8 mouse cellular contexts compared by ENCODE assay signal in genomic region chr10:23076691-23077385, GRCm38 (mm10).
DNase-seq lines count a peak whose midpoint lies in the region; ATAC-seq and TF ChIP-seq lines count a peak whose summit lies in the region.

No protein-coding gene starts in this region.

- H3K27ac ChIP-seq in hindbrain, embryonic 15.5 days (replicated peaks): no peak overlapping the region
- peak overlapping the region; percentile 69 for H3K27ac ChIP-seq in stomach, embryonic 14.5 days (ENCODE audit: low read length)
- no peak overlapping the region for H3K27ac ChIP-seq in thymus, adult 2 months (ENCODE audit: control insufficient read depth, insufficient read depth, low read length)

- H3K4me2 ChIP-seq in hindbrain, embryonic 15.5 days: peak overlapping the region; percentile 20; the same call in 1 of the 2 replicates
- peak overlapping the region; percentile 29; the same call in 1 of the 2 replicates for H3K4me2 ChIP-seq in stomach, embryonic 14.5 days (replicated peaks; ENCODE audit: low read depth, low read length)

- TF ChIP-seq CTCF in thymus, adult 2 months (IDR thresholded peaks at IDR 0.05; ENCODE audit: borderline replicate concordance, control insufficient read depth, extremely low read depth, insufficient read depth, low read length, poor library complexity): no peak

- DNase-seq in gastrocnemius, postnatal 14 days: peak; percentile 30
- no peak for DNase-seq in gastrocnemius, postnatal 10 days
- DNase-seq in lung, adult 18-20 months: peak; percentile 17 to 29
- no peak for DNase-seq in thymus, adult 2 months
- DNase-seq in layer of hippocampus, adult 9-11 months: no peak

- H3K27me3 ChIP-seq in hindbrain, embryonic 15.5 days: no peaks in the 10 kb centered on the region
- no peaks in the 10 kb centered on the region for H3K27me3 ChIP-seq in stomach, embryonic 14.5 days (ENCODE audit: control insufficient read depth, insufficient read depth, low read length)
- no peaks in the 10 kb centered on the region for H3K27me3 ChIP-seq in thymus, adult 2 months (ENCODE audit: control insufficient read depth, insufficient read depth, low read length)

- no peak overlapping the region for H3K9ac ChIP-seq in hindbrain, embryonic 15.5 days
- H3K9ac ChIP-seq in stomach, embryonic 14.5 days (replicated peaks; ENCODE audit: low read depth, low read length): no peak overlapping the region

- 0 out of 2 replicates have a peak, but pooled peaks have one; percentile 36 for ATAC-seq in common myeloid progenitor, adult 5-6 weeks (replicated peaks; ENCODE audit: low read depth, poor library complexity, severe bottlenecking)
- ATAC-seq in hindbrain, embryonic 15.5 days (ENCODE audit: low FRiP score, low read depth): no peak
- no peak for ATAC-seq in stomach, embryonic 14.5 days (ENCODE audit: insufficient number of reproducible peaks, insufficient read depth, low FRiP score, low read depth)

- H3K4me1 ChIP-seq in hindbrain, embryonic 15.5 days (replicated peaks): no peaks in the 10 kb centered on the region
- H3K4me1 ChIP-seq in stomach, embryonic 14.5 days (ENCODE audit: control insufficient read depth, insufficient read depth, low read length): peaks cover 5% of the 10 kb centered on the region; the same call in 1 of the 2 replicates
- H3K4me1 ChIP-seq in thymus, adult 2 months (replicated peaks; ENCODE audit: control insufficient read depth, insufficient read depth, low read length): no peaks in the 10 kb centered on the region

- no peak for TF ChIP-seq POLR2A in thymus, adult 2 months (IDR thresholded peaks at IDR 0.05; ENCODE audit: control insufficient read depth, extremely low read depth, insufficient read depth, low read length, poor library complexity)

- no peaks in the 10 kb centered on the region for H3K36me3 ChIP-seq in hindbrain, embryonic 15.5 days
- H3K36me3 ChIP-seq in stomach, embryonic 14.5 days (ENCODE audit: control insufficient read depth, insufficient read depth, low read length): no peaks in the 10 kb centered on the region
- no peaks in the 10 kb centered on the region for H3K36me3 ChIP-seq in thymus, adult 2 months (ENCODE audit: control insufficient read depth, insufficient read depth, low read length)

- 58% methylated on average over 21 of the region's 21 CpGs for WGBS in hindbrain, embryonic 15.5 days
- WGBS in stomach, embryonic 14.5 days: 33% methylated on average over 21 of the region's 21 CpGs
- WGBS in thymus, adult 2 months: 48% methylated on average over 21 of the region's 21 CpGs

- intact Hi-C loops in gastrocnemius, postnatal 14 days (cut with DNase I; ENCODE audit: low total_unique reads): no loop called here

- no peaks in the 10 kb centered on the region for H3K9me3 ChIP-seq in hindbrain, embryonic 15.5 days
- no peaks in the 10 kb centered on the region for H3K9me3 ChIP-seq in stomach, embryonic 14.5 days (ENCODE audit: control insufficient read depth, low read depth, low read length)

- H3K4me3 ChIP-seq in hindbrain, embryonic 15.5 days: no peak overlapping the region
- H3K4me3 ChIP-seq in stomach, embryonic 14.5 days (ENCODE audit: low read depth, low read length): peak overlapping the region; percentile 8; the same call in 1 of the 2 replicates
- H3K4me3 ChIP-seq in thymus, adult 2 months (ENCODE audit: control insufficient read depth, insufficient read depth, low read length): no peak overlapping the region

Comparison
In these comparisons a context has a peak if more than half of its experiments do, and no peak if none do; other contexts are left out.
1. DNase-seq: peak in gastrocnemius, postnatal 14 days (single experiment) and lung, adult 18-20 months (2 of 2); none in gastrocnemius, postnatal 10 days (single experiment), thymus, adult 2 months (single experiment) and layer of hippocampus, adult 9-11 months (single experiment).